Mouse (Mus musculus) limb, embryonic 13.5 days (tissue): ENCODE measurements around the gene Tmprss9. TPM values are rescaled to one million over a fixed set of nuclear protein-coding genes. Genes with fewer than 3 reads are reported as not detected.

Experiments
- ATAC-seq: fragments of 200-750 bp; cut with Nextera tagmentation; 2 replicates; pipeline ENCODE4 v1.8.0; 2017; ENCODE audit warnings: low read depth, moderate number of reproducible peaks, moderate TSS enrichment; ENCODE audit not compliant: low FRiP score
- H3K27ac ChIP-seq: fragments of 300-500 bp; sonication (generic); 2 replicates; pipeline ENCODE4 v1.5.1; 2015; ENCODE audit warnings: inconsistent platforms, mild to moderate bottlenecking, moderate library complexity
- H3K27me3 ChIP-seq: fragments of 300-500 bp; sonication (generic); 2 replicates; pipeline ENCODE4 v1.6.1; 2015; ENCODE audit warnings: mild to moderate bottlenecking, inconsistent platforms
- H3K36me3 ChIP-seq: fragments of 300-500 bp; sonication (generic); 2 replicates; pipeline ENCODE4 v1.6.1; 2015; ENCODE audit warnings: inconsistent platforms, mild to moderate bottlenecking, moderate library complexity
- H3K4me1 ChIP-seq: fragments of 300-500 bp; sonication (generic); 2 replicates; pipeline ENCODE4 v1.6.1; 2015; ENCODE audit warnings: inconsistent platforms
- H3K4me2 ChIP-seq: fragments of 300-500 bp; sonication (generic); replicated peaks from 2 replicates; pipeline ENCODE4 v1.6.1; 2015; ENCODE audit warnings: inconsistent platforms, mild to moderate bottlenecking, moderate library complexity
- H3K4me3 ChIP-seq: fragments of 300-500 bp; sonication (generic); 2 replicates; pipeline ENCODE4 v1.5.1; 2015; ENCODE audit warnings: moderate library complexity, mild to moderate bottlenecking, inconsistent platforms
- H3K9ac ChIP-seq: fragments of 300-500 bp; sonication (generic); 2 replicates; pipeline ENCODE4 v1.6.1; 2015; ENCODE audit warnings: mild to moderate bottlenecking, inconsistent platforms
- H3K9me3 ChIP-seq: fragments of 300-500 bp; sonication (generic); 2 replicates; pipeline ENCODE4 v1.6.1; 2016; ENCODE audit warnings: inconsistent platforms
- WGBS: fragments of 180-500 bp; shearing (Covaris S2); methylation state at CpG from one replicate; pipeline ENCODE4 v1.1.7; 2015; 5-methylcytosine and 5-hydroxymethylcytosine counted together
- polyA plus RNA-seq: library from polyadenylated mRNA; unstranded; fragments of >200 nt; fragmentation: Nextera tagmentation; extraction: Ambion mirVana; gene quantifications from 2 replicates; pipeline ENCODE4 v1.2.1, GENCODE M21; 2015

Gene Tmprss9
- polyA plus RNA-seq, 1 experiment from 2014 or later, result 0.08 TPM

DNA sequence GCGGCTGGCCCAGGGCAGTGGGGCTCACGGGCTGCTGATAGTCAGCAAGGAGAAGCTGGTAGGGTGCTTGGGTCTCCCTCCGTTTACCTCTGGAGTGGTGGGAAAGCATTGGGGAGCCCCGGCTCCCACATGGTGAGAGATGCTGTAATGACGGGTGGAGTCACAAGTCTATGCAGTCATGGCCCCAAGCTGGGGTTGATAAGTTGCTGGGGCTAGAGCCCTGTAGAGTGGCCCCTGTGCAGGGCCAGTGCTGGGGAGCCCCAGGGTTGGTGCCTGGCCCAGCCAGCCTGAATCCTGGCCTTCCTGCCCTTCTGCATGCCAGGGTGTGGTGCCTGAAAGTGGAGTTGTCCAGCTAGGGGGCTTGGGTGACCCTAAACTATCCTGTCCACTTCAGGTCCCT lies 9.3 kb upstream of the Tmprss9 start:
- Histone ChIP-seq H3K4me3 (no peak overlapping the region), H3K9ac (peak overlapping the region; percentile 13; the same call in 1 of the 2 replicates), H3K27me3 (no peaks in the 10 kb centered on the region), H3K27ac (no peak overlapping the region), H3K36me3 (peaks cover 59% of the 10 kb centered on the region), H3K9me3 (no peaks in the 10 kb centered on the region), H3K4me2 (no peak overlapping the region), H3K4me1 (0 out of 2 replicates have a peak, but pooled peaks cover 4% of the 10 kb centered on the region)
- ATAC-seq, result no peak
- WGBS, result 92% methylated on average over 5 of the region's 5 CpGs

GRCm38 (mm10) chr10:80864446-80864845 lies 7.2 kb upstream of the Tmprss9 start:
- H3K4me1 ChIP-seq, result no peaks in the 10 kb centered on the region
- no peaks in the 10 kb centered on the region for H3K27me3 ChIP-seq
- ATAC-seq, result no peak
- H3K9ac ChIP-seq, result no peak overlapping the region
- WGBS, result 87% methylated on average over 16 of the region's 16 CpGs
- no peak overlapping the region for H3K27ac ChIP-seq
- peaks cover 73% of the 10 kb centered on the region for H3K36me3 ChIP-seq
- no peaks in the 10 kb centered on the region for H3K9me3 ChIP-seq
- no peak overlapping the region for H3K4me3 ChIP-seq
- H3K4me2 ChIP-seq, result no peak overlapping the region

DNA sequence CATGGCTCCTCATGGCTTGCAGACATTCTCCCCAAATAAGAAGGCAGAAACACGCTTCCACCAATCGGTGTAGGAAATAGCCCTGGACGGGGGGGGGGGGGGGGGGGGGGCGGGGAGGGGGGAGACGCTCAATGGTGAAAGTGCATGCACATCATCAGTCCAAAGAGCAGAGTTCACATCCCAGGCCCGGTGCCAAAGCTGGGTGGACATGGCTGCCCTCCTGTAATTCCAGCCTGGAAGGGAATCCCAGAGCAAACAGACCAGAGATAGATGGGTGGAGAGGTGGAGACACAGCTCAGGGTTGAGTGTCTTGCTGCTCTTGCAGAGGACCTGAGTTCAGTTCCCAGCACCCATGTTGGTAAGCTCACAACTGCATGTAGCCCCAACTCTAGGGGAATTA lies 655 bp upstream of the Tmprss9 start:
- WGBS, result 82% methylated on average over 3 of the region's 6 CpGs
- H3K27ac ChIP-seq, result no peak overlapping the region
- no peak overlapping the region for H3K4me3 ChIP-seq
- H3K4me1 ChIP-seq, result no peaks in the 10 kb centered on the region
- H3K9ac ChIP-seq, result no peak overlapping the region
- H3K4me2 ChIP-seq, result no peak overlapping the region
- ATAC-seq, result no peak
- H3K36me3 ChIP-seq, result peaks cover 27% of the 10 kb centered on the region
- peaks cover 16% of the 10 kb centered on the region for H3K27me3 ChIP-seq
- no peaks in the 10 kb centered on the region for H3K9me3 ChIP-seq

DNA sequence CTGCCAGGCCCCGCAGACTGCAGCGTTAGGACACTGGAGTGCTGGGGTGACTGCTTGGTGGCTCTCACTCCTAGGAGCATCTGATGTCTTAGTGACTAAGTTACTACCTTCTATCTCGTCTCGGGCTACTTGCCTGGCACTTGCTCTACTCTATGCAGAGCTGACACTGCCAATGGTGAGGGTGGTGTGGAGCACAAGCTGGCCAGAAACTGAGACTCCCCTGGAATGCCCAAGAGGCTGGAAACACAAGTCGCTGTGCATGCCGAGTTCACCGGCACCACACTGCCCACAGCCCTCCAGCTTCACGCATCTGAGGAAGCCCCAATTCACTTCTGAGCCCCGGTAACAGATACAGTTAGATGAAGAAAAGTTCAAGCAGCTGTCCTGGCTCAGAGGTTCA lies 2.4 kb downstream of the Tmprss9 start:
- H3K4me3 ChIP-seq, result no peak overlapping the region
- 78% methylated on average over 9 of the region's 9 CpGs for WGBS
- no peaks in the 10 kb centered on the region for H3K36me3 ChIP-seq
- H3K4me2 ChIP-seq, result no peak overlapping the region
- ATAC-seq, result no peak
- no peak overlapping the region for H3K27ac ChIP-seq
- no peaks in the 10 kb centered on the region for H3K9me3 ChIP-seq
- H3K4me1 ChIP-seq, result no peaks in the 10 kb centered on the region
- peak overlapping the region; percentile 25 for H3K9ac ChIP-seq
- H3K27me3 ChIP-seq, result peaks cover 16% of the 10 kb centered on the region

DNA sequence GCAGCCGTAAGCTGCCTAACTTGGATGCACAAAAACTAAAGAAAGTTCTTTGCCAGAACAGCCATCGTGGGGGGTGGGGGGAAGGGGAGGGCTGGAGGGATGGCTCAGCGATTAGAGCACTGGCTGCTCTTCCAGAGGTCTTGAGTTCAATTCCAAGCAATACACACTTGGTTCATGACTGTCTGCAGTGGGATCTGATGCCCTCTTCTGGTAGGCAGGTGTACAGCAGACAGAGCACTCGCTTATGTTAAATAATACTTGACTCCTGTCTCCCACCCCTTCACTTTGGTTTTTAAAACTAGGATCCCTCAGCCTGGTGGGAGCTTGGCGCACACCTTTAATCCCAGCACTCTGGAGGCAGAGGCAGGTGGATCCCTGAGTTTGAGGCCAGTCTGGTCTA lies 4.4 kb downstream of the Tmprss9 start:
- H3K9me3 ChIP-seq, result no peaks in the 10 kb centered on the region
- H3K4me1 ChIP-seq, result no peaks in the 10 kb centered on the region
- H3K27me3 ChIP-seq, result peaks cover 16% of the 10 kb centered on the region
- no peak overlapping the region for H3K9ac ChIP-seq
- 28% methylated on average over 5 of the region's 5 CpGs for WGBS
- H3K27ac ChIP-seq, result no peak overlapping the region
- no peak overlapping the region for H3K4me3 ChIP-seq
- H3K4me2 ChIP-seq, result no peak overlapping the region
- H3K36me3 ChIP-seq, result no peaks in the 10 kb centered on the region
- ATAC-seq, result no peak

DNA sequence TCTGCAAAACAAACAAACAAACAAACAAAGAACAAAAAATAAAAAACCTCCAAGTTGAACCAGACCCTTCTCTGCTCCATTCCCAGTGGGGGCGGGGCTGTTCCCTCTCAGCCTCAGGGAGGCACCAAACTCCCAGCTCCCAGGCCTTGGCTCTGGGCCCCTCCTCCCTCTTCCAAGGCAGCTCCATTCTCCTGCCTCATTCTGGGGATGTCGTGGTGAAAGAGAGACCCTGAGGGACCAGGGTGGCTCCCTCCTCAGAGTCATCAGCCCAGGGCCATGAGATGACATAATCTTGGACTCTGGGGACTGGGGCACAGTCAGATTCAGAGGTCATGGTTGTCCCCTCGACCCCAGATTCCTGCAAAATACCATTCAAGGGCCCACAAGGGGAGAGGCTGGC lies 4.9 kb downstream of the Tmprss9 start:
- 27% methylated on average over 3 of the region's 3 CpGs for WGBS
- no peak overlapping the region for H3K4me2 ChIP-seq
- H3K9me3 ChIP-seq, result no peaks in the 10 kb centered on the region
- no peaks in the 10 kb centered on the region for H3K36me3 ChIP-seq
- no peak overlapping the region for H3K27ac ChIP-seq
- H3K9ac ChIP-seq, result no peak overlapping the region
- ATAC-seq, result no peak
- H3K27me3 ChIP-seq, result peaks cover 13% of the 10 kb centered on the region
- H3K4me3 ChIP-seq, result no peak overlapping the region
- no peaks in the 10 kb centered on the region for H3K4me1 ChIP-seq

- Histone ChIP-seq H3K27ac (no peak overlapping the region), H3K4me3 (no peak overlapping the region), H3K36me3 (no peaks in the 10 kb centered on the region), H3K4me2 (no peak overlapping the region), H3K27me3 (no peaks in the 10 kb centered on the region; the same call in 1 of the 2 replicates), H3K9me3 (no peaks in the 10 kb centered on the region), H3K4me1 (no peaks in the 10 kb centered on the region), H3K9ac (no peak overlapping the region)
- 17% methylated on average over 5 of the region's 5 CpGs for WGBS
- ATAC-seq, result no peak
Observed at GRCm38 (mm10) chr10:80880131-80880641, 8.5 kb downstream of the Tmprss9 start.

DNA sequence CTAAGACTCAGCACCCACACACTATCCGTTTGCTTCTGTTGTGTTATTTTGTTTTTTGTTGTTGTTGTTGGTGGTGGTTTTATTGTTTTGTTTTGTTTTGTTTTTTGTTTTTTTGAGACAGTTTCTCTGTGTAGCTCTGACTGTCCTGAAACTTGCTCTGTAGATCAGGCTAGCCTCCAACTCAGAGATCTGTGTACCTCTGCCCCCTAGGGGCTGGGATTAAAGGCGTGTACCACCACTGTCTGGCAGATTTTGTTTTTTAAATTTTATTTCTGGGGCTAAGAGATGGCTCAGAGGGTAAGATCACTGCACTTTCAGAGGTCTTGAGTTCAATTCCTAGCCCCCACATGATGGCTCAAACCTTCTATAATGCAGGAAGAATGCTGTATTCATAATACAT lies 9.3 kb downstream of the Tmprss9 start:
- Histone ChIP-seq H3K27me3 (no peaks in the 10 kb centered on the region; the same call in 1 of the 2 replicates), H3K27ac (no peak overlapping the region), H3K4me2 (no peak overlapping the region), H3K36me3 (no peaks in the 10 kb centered on the region), H3K9me3 (no peaks in the 10 kb centered on the region), H3K9ac (no peak overlapping the region), H3K4me1 (no peaks in the 10 kb centered on the region), H3K4me3 (no peak overlapping the region)
- 70% methylated on average over 2 of the region's 2 CpGs for WGBS
- no peak for ATAC-seq

GRCm38 (mm10) chr10:80881301-80881700 lies 9.7 kb downstream of the Tmprss9 start:
- Histone ChIP-seq H3K27ac (no peak overlapping the region), H3K4me3 (no peak overlapping the region), H3K36me3 (no peaks in the 10 kb centered on the region), H3K9ac (no peak overlapping the region), H3K9me3 (no peaks in the 10 kb centered on the region), H3K4me2 (no peak overlapping the region), H3K4me1 (no peaks in the 10 kb centered on the region), H3K27me3 (no peaks in the 10 kb centered on the region; the same call in 1 of the 2 replicates)
- 29% methylated on average over 10 of the region's 10 CpGs for WGBS
- ATAC-seq, result no peak

GRCm38 (mm10) chr10:80887181-80887580 lies 15.5 kb downstream of the Tmprss9 start:
- Histone ChIP-seq H3K27ac (no peak overlapping the region), H3K9me3 (no peaks in the 10 kb centered on the region), H3K36me3 (no peaks in the 10 kb centered on the region), H3K4me2 (no peak overlapping the region), H3K4me3 (no peak overlapping the region), H3K4me1 (no peaks in the 10 kb centered on the region), H3K27me3 (peaks cover 33% of the 10 kb centered on the region), H3K9ac (no peak overlapping the region)
- no peak for ATAC-seq
- whole genome bisulfite sequencing, result 73% methylated on average over 11 of the region's 11 CpGs

DNA sequence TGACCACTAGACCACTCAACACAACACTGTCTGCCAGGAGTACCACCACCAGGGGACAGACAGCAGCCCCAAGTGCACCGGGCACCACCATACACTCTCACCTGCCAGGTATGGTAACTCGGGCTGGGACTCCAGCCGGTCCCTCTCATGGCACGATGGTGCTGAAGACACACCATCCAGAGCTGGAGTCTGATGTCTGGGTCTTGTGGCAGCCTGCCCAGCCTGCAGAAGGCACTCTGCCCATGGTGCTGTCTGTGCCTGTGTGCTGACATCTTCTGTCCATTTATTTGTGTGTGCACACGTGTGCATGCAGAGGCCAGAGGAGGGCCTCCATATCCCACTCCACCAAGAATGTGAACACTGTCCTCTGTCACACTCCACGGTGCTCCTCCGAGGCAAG lies 23.5 kb downstream of the Tmprss9 start:
- Histone ChIP-seq H3K4me2 (no peak overlapping the region), H3K4me1 (peaks cover 18% of the 10 kb centered on the region), H3K27ac (no peak overlapping the region), H3K4me3 (no peak overlapping the region), H3K9ac (no peak overlapping the region), H3K36me3 (peaks cover 18% of the 10 kb centered on the region), H3K27me3 (peaks cover 9% of the 10 kb centered on the region), H3K9me3 (no peaks in the 10 kb centered on the region)
- ATAC-seq, result no peak
- WGBS, result 85% methylated on average over 7 of the region's 7 CpGs

- H3K4me2 ChIP-seq, result no peak overlapping the region
- WGBS, result 81% methylated on average over 6 of the region's 6 CpGs
Observed at GRCm38 (mm10) chr10:80895697-80896096, 24.0 kb downstream of the Tmprss9 start.

More at GRCm38 (mm10) chr10:80895697-80896096, 24.0 kb downstream of the Tmprss9 start:
- Histone ChIP-seq H3K27ac (no peak overlapping the region), H3K27me3 (peaks cover 5% of the 10 kb centered on the region; the same call in 1 of the 2 replicates), H3K9me3 (no peaks in the 10 kb centered on the region), H3K4me3 (no peak overlapping the region), H3K9ac (no peak overlapping the region), H3K4me1 (peaks cover 18% of the 10 kb centered on the region), H3K36me3 (peaks cover 18% of the 10 kb centered on the region)
- ATAC-seq, result no peak
